Mouse (Mus musculus): ENCODE data around the gene Cep170.

GRCm38 (mm10) chr1:176792175-176792574 is 21.7 kb downstream of the Cep170 start:
- TF ChIP-seq CTCF (IDR thresholded peaks at IDR 0.05; ENCODE audit: control insufficient read depth, insufficient read depth, insufficient replicate concordance, low read depth, low read length) (no peak), POLR2A (IDR thresholded peaks at IDR 0.05; ENCODE audit: control insufficient read depth, low read depth, low read length) (no peak)

All from testis, adult 2 months (tissue).